Mouse (Mus musculus): ENCODE measurements around the gene Tmem221. TPM values are rescaled to one million over a fixed set of nuclear protein-coding genes. Genes with fewer than 3 reads are reported as not detected.

Tmem221 gene
- total and polyA plus RNA-seq, 2 experiments from 2014 or later: 0.08 to 0.37 TPM

DNA sequence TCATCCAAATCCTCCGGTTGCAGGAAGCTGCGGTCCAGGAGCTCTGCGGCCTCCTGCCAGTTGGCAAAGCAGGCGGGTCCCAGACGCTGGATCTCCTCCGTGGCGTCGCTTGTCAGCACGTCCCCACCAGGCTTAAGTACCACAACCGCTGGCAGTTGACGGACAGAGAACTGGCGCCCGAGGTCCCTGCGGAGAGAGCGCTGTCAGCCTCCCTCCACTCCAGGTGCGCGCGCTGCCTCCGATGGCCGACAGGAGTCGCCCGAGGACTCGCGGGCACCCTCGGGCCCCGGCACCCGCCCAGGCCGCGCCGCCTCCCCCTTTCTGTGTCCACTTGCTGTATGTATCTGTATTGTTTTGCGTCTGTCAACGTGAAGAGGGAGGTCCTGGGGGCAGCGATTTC, 4.1 kb upstream of the Tmem221 start:
- no peaks in the 10 kb centered on the region for H3K9me3 ChIP-seq (replicated peaks; ENCODE audit: control insufficient read depth, low read length)
- H3K36me3 ChIP-seq (replicated peaks; ENCODE audit: control insufficient read depth, insufficient read depth, low read length): no peaks in the 10 kb centered on the region
- ATAC-seq (ENCODE audit: insufficient read depth, low read depth): peak; percentile 77
- no peak overlapping the region for H3K27ac ChIP-seq (ENCODE audit: low read depth)
- H3K4me1 ChIP-seq (ENCODE audit: control insufficient read depth, insufficient read depth): 0 out of 2 replicates have a peak, but pooled peaks cover 8% of the 10 kb centered on the region
- peaks cover 48% of the 10 kb centered on the region for H3K27me3 ChIP-seq (ENCODE audit: control insufficient read depth, insufficient read depth, low read length)
- under 1% methylated on average over 33 of the region's 33 CpGs for WGBS
- 0 out of 2 replicates have a peak overlapping the region, but pooled peaks have one; percentile 12 for H3K4me3 ChIP-seq (ENCODE audit: low read depth, low read length)
- no peak overlapping the region for H3K9ac ChIP-seq (replicated peaks; ENCODE audit: low read depth, low read length)
- H3K4me2 ChIP-seq (ENCODE audit: low read depth, low read length): peak overlapping the region; percentile 43
- TF ChIP-seq CTCF (IDR thresholded peaks at IDR 0.05; ENCODE audit: low read depth) (peak; percentile 77), EP300 (IDR thresholded peaks at IDR 0.05; ENCODE audit: low read depth) (no peak)
- DNase-seq (ENCODE audit: low spot score): peak; percentile 57

DNA sequence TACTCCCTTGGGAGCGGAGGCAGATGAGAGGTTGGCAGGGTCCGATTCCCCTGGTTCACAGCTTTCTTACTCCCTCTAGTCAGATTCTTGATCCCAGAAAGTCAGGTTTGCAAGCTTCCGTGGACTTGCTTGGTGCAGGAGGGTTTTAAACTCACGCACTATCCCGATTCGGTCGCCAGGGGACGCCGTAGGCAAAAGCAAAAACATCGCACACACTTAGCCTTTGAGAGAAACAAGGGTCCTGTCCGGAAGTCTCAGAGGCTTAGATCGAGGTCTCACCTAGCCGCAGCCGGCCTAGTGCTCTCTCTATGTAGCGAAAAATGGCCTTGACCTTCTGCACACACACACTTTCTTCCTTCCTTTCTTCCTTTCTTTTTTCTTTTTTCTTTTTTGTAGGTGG, 2.7 kb upstream of the Tmem221 start:
- no peaks in the 10 kb centered on the region for H3K36me3 ChIP-seq (replicated peaks; ENCODE audit: control insufficient read depth, insufficient read depth, low read length)
- ATAC-seq (ENCODE audit: insufficient read depth, low read depth) (peak; percentile 42; the same call in 1 of the 2 replicates), DNase-seq (ENCODE audit: low spot score) (peak; percentile 71)
- TF ChIP-seq EP300 (IDR thresholded peaks at IDR 0.05; ENCODE audit: low read depth): no peak
- TF ChIP-seq CTCF (IDR thresholded peaks at IDR 0.05; ENCODE audit: low read depth): peak; percentile 96
- 6% methylated on average over 15 of the region's 15 CpGs for WGBS
- H3K27ac ChIP-seq (ENCODE audit: low read depth): no peak overlapping the region
- 0 out of 2 replicates have a peak, but pooled peaks cover 4% of the 10 kb centered on the region for H3K4me1 ChIP-seq (ENCODE audit: control insufficient read depth, insufficient read depth)
- no peaks in the 10 kb centered on the region for H3K9me3 ChIP-seq (replicated peaks; ENCODE audit: control insufficient read depth, low read length)
- peaks cover 53% of the 10 kb centered on the region for H3K27me3 ChIP-seq (ENCODE audit: control insufficient read depth, insufficient read depth, low read length)
- no peak overlapping the region for H3K4me2 ChIP-seq (ENCODE audit: low read depth, low read length)
- no peak overlapping the region for H3K4me3 ChIP-seq (ENCODE audit: low read depth, low read length)
- no peak overlapping the region for H3K9ac ChIP-seq (replicated peaks; ENCODE audit: low read depth, low read length)

DNA sequence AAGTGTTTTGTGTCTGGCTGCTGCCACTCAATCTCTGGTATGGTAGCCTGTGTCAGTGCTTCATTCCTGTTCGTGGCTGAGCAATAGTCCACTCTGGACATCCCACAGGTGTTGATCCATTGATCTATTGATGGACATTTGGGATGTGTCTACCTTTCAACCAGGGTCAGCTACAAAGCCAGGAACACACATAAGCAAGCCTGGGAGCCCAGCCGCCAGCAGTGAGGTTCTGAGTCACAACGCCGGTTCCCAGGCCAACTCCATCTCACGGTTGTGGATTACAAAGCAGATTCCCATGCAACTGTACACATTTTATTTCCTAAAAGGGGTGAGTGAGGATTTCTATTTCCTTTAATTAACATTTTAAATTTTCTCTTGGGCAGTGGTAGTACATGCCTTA, 2.1 kb upstream of the Tmem221 start:
- WGBS: 78% methylated on average over 5 of the region's 5 CpGs
- Histone ChIP-seq H3K27ac (ENCODE audit: low read depth) (no peak overlapping the region), H3K4me1 (ENCODE audit: control insufficient read depth, insufficient read depth) (0 out of 2 replicates have a peak, but pooled peaks cover 4% of the 10 kb centered on the region), H3K36me3 (replicated peaks; ENCODE audit: control insufficient read depth, insufficient read depth, low read length) (no peaks in the 10 kb centered on the region), H3K9ac (replicated peaks; ENCODE audit: low read depth, low read length) (no peak overlapping the region), H3K27me3 (ENCODE audit: control insufficient read depth, insufficient read depth, low read length) (peaks cover 53% of the 10 kb centered on the region), H3K4me2 (ENCODE audit: low read depth, low read length) (no peak overlapping the region), H3K4me3 (ENCODE audit: low read depth, low read length) (no peak overlapping the region), H3K9me3 (replicated peaks; ENCODE audit: control insufficient read depth, low read length) (no peaks in the 10 kb centered on the region)
- no peak for ATAC-seq (ENCODE audit: insufficient read depth, low read depth)
- TF ChIP-seq EP300 (IDR thresholded peaks at IDR 0.05; ENCODE audit: low read depth): no peak
- no peak for TF ChIP-seq CTCF (IDR thresholded peaks at IDR 0.05; ENCODE audit: low read depth)
- no peak for DNase-seq (ENCODE audit: low spot score)

DNA sequence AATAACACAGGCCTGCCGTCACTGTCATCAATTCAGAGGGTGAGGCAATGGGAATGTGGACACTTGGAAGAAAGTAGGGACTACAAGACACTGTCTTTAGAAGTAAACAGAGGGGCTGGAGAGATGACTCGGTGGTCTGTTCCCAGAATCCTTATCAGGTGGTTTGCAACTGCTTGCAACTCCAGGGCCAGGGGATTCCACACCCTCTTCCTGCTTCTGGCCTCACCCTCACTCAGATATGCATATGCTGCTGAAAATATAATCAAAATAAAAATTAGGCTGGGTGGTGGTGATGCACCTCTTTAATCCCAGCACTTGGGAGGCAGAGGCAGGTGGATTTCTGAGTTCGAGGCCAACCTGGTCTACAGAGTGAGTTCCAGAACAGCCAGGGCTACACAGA, 1.4 kb upstream of the Tmem221 start:
- no peak for DNase-seq (ENCODE audit: low spot score)
- Histone ChIP-seq H3K4me2 (ENCODE audit: low read depth, low read length) (no peak overlapping the region), H3K4me1 (ENCODE audit: control insufficient read depth, insufficient read depth) (0 out of 2 replicates have a peak, but pooled peaks cover 4% of the 10 kb centered on the region), H3K27me3 (ENCODE audit: control insufficient read depth, insufficient read depth, low read length) (peaks cover 53% of the 10 kb centered on the region), H3K27ac (ENCODE audit: low read depth) (no peak overlapping the region), H3K36me3 (replicated peaks; ENCODE audit: control insufficient read depth, insufficient read depth, low read length) (no peaks in the 10 kb centered on the region), H3K9ac (replicated peaks; ENCODE audit: low read depth, low read length) (no peak overlapping the region), H3K4me3 (ENCODE audit: low read depth, low read length) (no peak overlapping the region), H3K9me3 (replicated peaks; ENCODE audit: control insufficient read depth, low read length) (no peaks in the 10 kb centered on the region)
- 58% methylated on average over 3 of the region's 3 CpGs for WGBS
- ATAC-seq (ENCODE audit: insufficient read depth, low read depth): no peak
- TF ChIP-seq EP300 (IDR thresholded peaks at IDR 0.05; ENCODE audit: low read depth) (no peak), CTCF (IDR thresholded peaks at IDR 0.05; ENCODE audit: low read depth) (no peak)

DNA sequence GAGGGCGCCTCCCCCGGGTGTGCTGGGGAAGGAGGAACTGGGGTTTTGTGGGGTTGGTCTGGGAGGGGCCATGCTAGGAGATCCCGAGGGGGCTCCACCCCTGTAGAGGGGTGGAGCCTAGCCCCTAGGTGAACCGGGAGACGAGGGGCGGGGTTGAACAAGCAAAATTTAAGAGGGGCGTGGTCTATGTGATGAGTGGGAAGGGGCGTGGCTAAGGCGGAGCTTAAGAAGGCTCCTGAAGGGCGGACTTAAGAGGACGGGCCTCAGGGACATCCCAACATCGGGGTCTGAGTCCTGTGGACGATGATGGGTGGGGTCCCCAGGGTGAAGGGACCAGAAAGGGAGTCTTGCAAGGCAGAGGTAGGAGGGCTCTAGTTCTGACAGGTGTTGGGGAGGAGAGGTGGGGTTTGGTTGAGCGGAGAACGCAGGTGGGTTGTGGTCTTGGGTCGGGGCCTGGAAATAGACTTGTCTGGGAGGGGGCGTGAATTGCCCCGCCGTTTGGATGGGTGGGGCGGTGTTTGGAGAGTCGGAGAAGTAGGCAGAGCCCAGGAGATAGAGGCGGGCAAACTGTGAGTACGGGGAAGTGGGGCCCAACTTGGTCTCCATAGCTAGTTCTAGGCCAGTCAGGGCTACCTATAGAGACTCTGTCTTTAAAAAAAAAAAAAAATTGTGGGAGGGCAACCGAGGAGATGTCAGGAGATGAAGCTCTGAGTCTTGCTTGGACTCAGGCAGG, 453 bp upstream of the Tmem221 start:
- Histone ChIP-seq H3K36me3 (replicated peaks; ENCODE audit: control insufficient read depth, insufficient read depth, low read length) (no peaks in the 10 kb centered on the region), H3K27me3 (ENCODE audit: control insufficient read depth, insufficient read depth, low read length) (peaks cover 53% of the 10 kb centered on the region), H3K4me1 (ENCODE audit: control insufficient read depth, insufficient read depth) (0 out of 2 replicates have a peak, but pooled peaks cover 4% of the 10 kb centered on the region), H3K9ac (replicated peaks; ENCODE audit: low read depth, low read length) (0 out of 2 replicates have a peak overlapping the region, but pooled peaks have one; percentile 20), H3K4me2 (ENCODE audit: low read depth, low read length) (peak overlapping the region; percentile 67), H3K27ac (ENCODE audit: low read depth) (no peak overlapping the region), H3K9me3 (replicated peaks; ENCODE audit: control insufficient read depth, low read length) (no peaks in the 10 kb centered on the region), H3K4me3 (ENCODE audit: low read depth, low read length) (peak overlapping the region; percentile 46)
- WGBS: 5% methylated on average over 24 of the region's 24 CpGs
- TF ChIP-seq CTCF (IDR thresholded peaks at IDR 0.05; ENCODE audit: low read depth): no peak
- no peak for TF ChIP-seq EP300 (IDR thresholded peaks at IDR 0.05; ENCODE audit: low read depth)
- ATAC-seq (ENCODE audit: insufficient read depth, low read depth) (no peak), DNase-seq (ENCODE audit: low spot score) (no peak)

Data from heart, postnatal 0 days (tissue).